Mouse (Mus musculus): ENCODE measurements at regions not wholly inside any gene's neighbourhood (a gene's known extent, or its start where the extent isn't known, plus 50 kb on each side); places are given as distances from the start of the nearest gene placed in this dataset.
A peak's percentile ranks its signal among the peaks of the same experiment; 100 is the strongest.

DNA sequence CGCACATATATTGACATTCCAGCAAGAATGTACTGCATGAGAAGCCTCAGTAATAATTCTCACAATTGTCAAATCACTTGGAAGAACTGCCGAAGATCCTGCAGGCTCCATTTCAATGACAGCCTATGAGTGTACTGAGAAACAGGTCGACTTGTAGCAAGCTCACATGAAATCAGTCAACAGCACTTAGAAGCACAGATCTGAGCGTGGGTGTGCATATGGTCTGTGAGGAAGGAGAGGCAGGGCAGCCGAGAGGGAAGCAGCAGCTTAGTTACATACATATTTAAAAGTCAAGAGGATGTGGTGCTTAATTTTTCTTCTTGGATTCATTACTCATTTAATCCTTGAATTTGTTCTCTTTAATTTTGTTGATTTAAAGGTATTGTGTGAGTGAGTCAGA, 967.4 kb upstream of the Epha7 start:
- no peak for DNase-seq (ENCODE audit: extremely low spot score, low read depth, low spot score)

- DNase-seq (ENCODE audit: extremely low spot score, low read depth, low spot score) = no peak
These were observed 966.8 kb upstream of the Epha7 start for GRCm38 (mm10) chr4:27846106-27846622.

DNA sequence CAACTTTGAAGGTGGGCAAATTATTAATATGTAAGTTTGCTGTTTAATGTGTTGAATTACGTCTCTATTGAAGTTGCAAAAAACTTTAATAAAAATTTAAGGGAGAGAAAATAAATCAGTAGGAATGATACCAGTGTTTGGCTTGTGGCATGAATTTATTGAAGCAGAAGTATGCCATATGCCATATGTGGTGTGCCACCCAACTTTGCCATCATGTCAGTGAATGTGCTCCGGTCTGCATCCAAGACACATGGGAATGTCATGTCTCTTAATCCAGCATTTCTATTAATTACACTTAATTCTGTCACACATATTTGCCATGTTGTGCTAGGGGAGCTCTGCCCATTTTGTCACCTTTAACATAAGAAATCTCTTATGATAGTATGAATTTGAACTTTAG, 956.8 kb upstream of the Epha7 start:
- no peak for DNase-seq (ENCODE audit: extremely low spot score, low read depth, low spot score)

DNA sequence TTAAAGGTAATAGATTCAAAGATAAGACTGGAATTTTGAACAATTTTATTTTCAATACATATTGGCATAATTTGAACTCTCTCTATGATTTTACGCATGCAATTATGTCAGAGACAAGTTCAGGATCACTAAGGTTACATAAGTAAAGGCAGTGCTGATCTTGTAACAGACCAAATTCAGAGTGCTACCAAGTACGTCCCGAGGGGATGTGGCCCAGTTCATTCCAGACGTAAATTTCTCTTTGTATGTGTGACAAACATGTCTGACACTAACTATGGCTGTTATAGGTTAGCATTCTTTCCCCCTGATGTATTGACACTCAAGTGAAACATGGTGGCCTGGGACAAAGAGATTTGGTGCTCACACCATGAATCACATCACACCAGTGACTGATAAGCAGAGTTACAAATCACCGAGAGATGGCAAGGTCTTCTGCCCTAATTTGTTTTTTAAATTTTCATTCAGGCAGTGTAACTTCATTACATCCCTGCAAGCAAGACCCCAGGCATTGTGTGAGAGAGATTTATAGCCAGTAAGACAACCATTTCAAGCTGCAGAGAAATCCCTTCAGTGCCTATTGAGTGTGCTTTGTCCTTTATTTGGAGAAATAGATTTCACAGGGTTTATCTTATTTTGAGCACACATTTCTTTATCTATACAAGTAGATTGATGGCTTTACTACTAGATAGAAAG, 925.5 kb upstream of the Epha7 start:
- DNase-seq (ENCODE audit: extremely low spot score, low read depth, low spot score) = peak; percentile 1

GRCm38 (mm10) chr4:27896396-27896795, 916.5 kb upstream of the Epha7 start:
- no peak for DNase-seq (ENCODE audit: extremely low spot score, low read depth, low spot score)

DNA sequence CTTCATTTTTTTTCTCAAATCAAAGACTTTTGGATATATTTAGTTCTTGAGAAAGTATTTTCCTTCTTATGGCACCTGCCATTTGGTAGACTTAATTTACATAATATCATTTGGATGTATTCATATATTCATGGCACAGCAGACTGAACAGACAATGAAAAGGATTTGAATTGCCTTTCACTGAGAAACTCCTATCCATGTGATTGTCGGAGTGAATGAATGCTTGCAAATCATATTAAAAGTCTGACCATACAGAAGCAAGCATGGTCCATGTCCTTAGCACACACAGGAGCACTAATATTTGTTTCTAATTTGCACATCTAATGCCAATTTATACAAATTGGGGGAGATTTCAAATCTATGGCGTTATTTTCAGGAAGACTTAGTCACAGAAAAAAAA, 867.6 kb upstream of the Epha7 start:
- no peak for DNase-seq (ENCODE audit: extremely low spot score, low read depth, low spot score)

GRCm38 (mm10) chr4:27945768-27946167, 867.2 kb upstream of the Epha7 start:
- no peak for DNase-seq (ENCODE audit: extremely low spot score, low read depth, low spot score)

- DNase-seq (ENCODE audit: extremely low spot score, low read depth, low spot score) = no peak
These were observed 862.8 kb upstream of the Epha7 start for GRCm38 (mm10) chr4:27949970-27950717.

- DNase-seq (ENCODE audit: extremely low spot score, low read depth, low spot score) = no peak
These were observed 847.8 kb upstream of the Epha7 start for GRCm38 (mm10) chr4:27965046-27965681.

DNA sequence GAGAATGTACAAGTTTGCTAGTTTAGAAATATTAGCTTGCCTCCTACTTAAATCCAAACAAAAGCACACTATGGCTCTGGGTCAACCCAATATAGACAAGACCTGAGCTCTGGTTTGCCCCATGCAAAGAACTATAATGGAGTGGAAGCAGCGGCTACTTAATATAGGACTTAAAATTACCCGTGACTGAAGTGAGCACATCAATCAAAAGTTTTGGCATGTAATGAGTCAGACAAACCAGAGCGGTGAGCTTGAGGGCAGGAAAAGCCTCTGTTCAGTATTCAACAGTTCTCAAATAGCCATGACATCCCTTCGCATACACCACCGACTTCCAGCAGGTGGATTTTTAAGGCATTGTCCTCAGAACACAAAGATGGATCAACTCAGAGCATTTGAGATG, 842.4 kb upstream of the Epha7 start:
- DNase-seq (ENCODE audit: extremely low spot score, low read depth, low spot score) = no peak

GRCm38 (mm10) chr4:27979210-27979771, 833.6 kb upstream of the Epha7 start:
- DNase-seq (ENCODE audit: extremely low spot score, low read depth, low spot score) = no peak

DNA sequence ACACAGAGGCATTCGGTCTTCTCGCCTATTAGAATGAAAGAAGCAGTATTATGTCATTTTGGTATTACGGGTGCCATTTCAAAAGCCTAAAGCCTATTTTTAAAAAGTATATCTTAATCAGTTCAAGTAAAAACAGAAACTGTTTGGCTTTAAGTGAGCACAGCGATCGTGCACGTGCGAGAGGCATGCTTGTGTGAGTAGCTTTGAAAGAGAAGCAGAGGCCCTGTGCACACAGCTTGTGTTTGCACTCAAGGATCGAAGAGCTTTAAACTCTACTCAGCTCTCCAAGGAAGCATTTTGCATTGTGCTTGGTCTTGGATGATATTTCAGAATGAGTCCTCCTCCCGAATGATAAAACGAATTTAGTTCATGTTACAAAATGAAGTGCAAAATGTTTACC, 833.1 kb upstream of the Epha7 start:
- no peak for DNase-seq (ENCODE audit: extremely low spot score, low read depth, low spot score)

GRCm38 (mm10) chr4:27981309-27981708, 831.6 kb upstream of the Epha7 start:
- DNase-seq (ENCODE audit: extremely low spot score, low read depth, low spot score) = no peak

GRCm38 (mm10) chr4:27987986-27988423, 824.9 kb upstream of the Epha7 start:
- no peak for DNase-seq (ENCODE audit: extremely low spot score, low read depth, low spot score)

GRCm38 (mm10) chr4:27994411-27994810, 818.5 kb upstream of the Epha7 start:
- no peak for DNase-seq (ENCODE audit: extremely low spot score, low read depth, low spot score)

- DNase-seq (ENCODE audit: extremely low spot score, low read depth, low spot score) = no peak
These were observed 811.0 kb upstream of the Epha7 start for GRCm38 (mm10) chr4:28001818-28002476.

All from hindlimb bud, embryonic 11.5 days (tissue).